Comparison of ENCODE assay signal across 30 mouse cellular contexts in the genomic region with DNA sequence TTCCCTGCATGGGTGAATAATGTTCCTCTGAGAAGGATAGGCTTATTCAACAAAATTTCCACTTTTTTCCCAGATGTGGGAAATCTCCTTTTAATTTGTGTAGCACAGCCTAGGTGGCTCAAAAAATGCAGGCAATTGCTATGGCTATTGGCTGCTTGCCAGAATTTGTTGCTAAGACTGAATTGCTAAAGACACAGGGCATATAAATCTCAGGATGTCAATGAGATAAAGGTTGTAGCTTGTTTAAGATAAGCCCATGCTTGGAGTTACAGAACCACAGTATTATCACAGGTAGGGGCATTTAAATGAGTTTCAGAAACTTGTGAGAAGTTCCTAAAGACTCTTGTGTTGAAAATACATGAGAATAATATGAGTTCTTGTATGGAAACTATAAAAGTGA.
DNase-seq lines count a peak whose midpoint lies in the region; ATAC-seq and TF ChIP-seq lines count a peak whose summit lies in the region.
"Had no signal": no experiment of that assay in that cellular context is flagged by ENCODE, and none has a peak within 500 bp of the region (broad histone marks: within the 10 kb centered on the region; RNA-seq: fewer than 3 reads in every experiment).

No protein-coding gene starts in this region.

- peak; percentile 0 for DNase-seq in embryonic facial prominence, embryonic 14.5 days (ENCODE audit: low spot score)
- DNase-seq in embryonic facial prominence, embryonic 10.5 days (ENCODE audit: low spot score), result no peak
- peak; percentile 41 for DNase-seq in hindbrain, postnatal 0 days (ENCODE audit: low spot score)
- DNase-seq in hindbrain, embryonic 11.5 days (ENCODE audit: low spot score), result no peak
- DNase-seq in lung, embryonic 14.5 days, result peak; percentile 0
- DNase-seq in lung, adult 18-20 months, result no peak
- peak; percentile 10 for DNase-seq in brain, embryonic 14.5 days (ENCODE audit: low read depth)
- DNase-seq in layer of hippocampus, postnatal 10 days (ENCODE audit: low spot score in 2 of 2), result no peak
- DNase-seq: adrenal gland, postnatal 10 days; adrenal gland, postnatal 36 days; B cell, adult 2 months; cerebellum, adult 11 months; cerebellum, adult 8-10 months; cerebellum, postnatal 14 days; gastrocnemius, postnatal 10 days; gastrocnemius, postnatal 36 days; heart, adult 2 months; heart, postnatal 14 days; heart, postnatal 4 days; kidney, adult 11 months had no signal

- no peak overlapping the region for H3K4me2 ChIP-seq in embryonic facial prominence, embryonic 14.5 days (ENCODE audit: low read depth, low read length)
- no peak overlapping the region for H3K4me2 ChIP-seq in hindbrain, postnatal 0 days (ENCODE audit: low read depth, low read length)
- no peak overlapping the region for H3K4me2 ChIP-seq in hindbrain, embryonic 11.5 days (replicated peaks; ENCODE audit: low read depth, low read length)
- H3K4me2 ChIP-seq in lung, embryonic 14.5 days, result no peak overlapping the region
- H3K4me2 ChIP-seq: embryonic facial prominence, embryonic 12.5 days; forebrain, embryonic 13.5 days; heart, embryonic 13.5 days; hindbrain, embryonic 12.5 days; hindbrain, embryonic 15.5 days had no signal

- no peaks in the 10 kb centered on the region for H3K36me3 ChIP-seq in embryonic facial prominence, embryonic 14.5 days (ENCODE audit: control insufficient read depth, insufficient read depth, low read length)
- no peaks in the 10 kb centered on the region for H3K36me3 ChIP-seq in embryonic facial prominence, embryonic 10.5 days (replicated peaks)
- H3K36me3 ChIP-seq in hindbrain, postnatal 0 days (ENCODE audit: insufficient read depth, low read length), result no peaks in the 10 kb centered on the region
- H3K36me3 ChIP-seq in hindbrain, embryonic 11.5 days (ENCODE audit: control insufficient read depth, insufficient read depth, low read length), result no peaks in the 10 kb centered on the region
- H3K36me3 ChIP-seq in lung, embryonic 14.5 days (ENCODE audit: insufficient read depth), result no peaks in the 10 kb centered on the region
- H3K36me3 ChIP-seq: embryonic facial prominence, embryonic 12.5 days; G1E; heart, embryonic 10.5 days; heart, embryonic 13.5 days; hindbrain, embryonic 12.5 days; hindbrain, embryonic 15.5 days had no signal

- no peak for TF ChIP-seq CTCF in hindbrain, postnatal 0 days (IDR thresholded peaks at IDR 0.05; ENCODE audit: low read depth)
- TF ChIP-seq CTCF in lung, embryonic 14.5 days (IDR thresholded peaks at IDR 0.05; ENCODE audit: low read depth), result no peak
- no peak for TF ChIP-seq CTCF in brain, embryonic 14.5 days (IDR thresholded peaks at IDR 0.05; ENCODE audit: borderline replicate concordance, extremely low read depth, insufficient read depth, insufficient read length)

- ATAC-seq in embryonic facial prominence, embryonic 14.5 days (ENCODE audit: low read depth), result no peak
- no peak for ATAC-seq in hindbrain, postnatal 0 days
- ATAC-seq in hindbrain, embryonic 11.5 days (ENCODE audit: low FRiP score), result no peak
- ATAC-seq in lung, embryonic 14.5 days (ENCODE audit: insufficient read depth), result no peak
- ATAC-seq: forebrain, embryonic 13.5 days; Patski had no signal

- no peak overlapping the region for H3K4me3 ChIP-seq in embryonic facial prominence, embryonic 14.5 days (ENCODE audit: low read depth, low read length)
- H3K4me3 ChIP-seq in embryonic facial prominence, embryonic 10.5 days, result no peak overlapping the region
- no peak overlapping the region for H3K4me3 ChIP-seq in hindbrain, postnatal 0 days (ENCODE audit: low read length)
- H3K4me3 ChIP-seq in hindbrain, embryonic 11.5 days (ENCODE audit: low read depth, low read length), result no peak overlapping the region
- H3K4me3 ChIP-seq in lung, embryonic 14.5 days (ENCODE audit: low read depth, low read length), result no peak overlapping the region
- H3K4me3 ChIP-seq: embryonic facial prominence, embryonic 12.5 days; erythroblast, embryonic 14.5 days; forebrain, embryonic 13.5 days; heart, adult 2 months; heart, embryonic 10.5 days; heart, embryonic 13.5 days; hindbrain, embryonic 12.5 days; hindbrain, embryonic 15.5 days had no signal

- no peak for TF ChIP-seq POLR2A in brain, embryonic 14.5 days (IDR thresholded peaks at IDR 0.05; ENCODE audit: borderline replicate concordance, extremely low read depth, insufficient read depth, insufficient read length, poor library complexity, severe bottlenecking)

- H3K9ac ChIP-seq in embryonic facial prominence, embryonic 14.5 days (ENCODE audit: low read depth, low read length), result no peak overlapping the region
- no peak overlapping the region for H3K9ac ChIP-seq in hindbrain, postnatal 0 days (replicated peaks; ENCODE audit: low read length)
- no peak overlapping the region for H3K9ac ChIP-seq in hindbrain, embryonic 11.5 days (ENCODE audit: low read depth, low read length)
- H3K9ac ChIP-seq in lung, embryonic 14.5 days, result no peak overlapping the region
- H3K9ac ChIP-seq: embryonic facial prominence, embryonic 12.5 days; forebrain, embryonic 13.5 days; heart, embryonic 13.5 days; hindbrain, embryonic 12.5 days; hindbrain, embryonic 15.5 days had no signal

- no peaks in the 10 kb centered on the region for H3K4me1 ChIP-seq in embryonic facial prominence, embryonic 14.5 days (ENCODE audit: control insufficient read depth, insufficient read depth, low read length)
- H3K4me1 ChIP-seq in embryonic facial prominence, embryonic 10.5 days, result no peaks in the 10 kb centered on the region
- no peaks in the 10 kb centered on the region for H3K4me1 ChIP-seq in hindbrain, postnatal 0 days (ENCODE audit: insufficient read depth, low read length)
- no peaks in the 10 kb centered on the region for H3K4me1 ChIP-seq in hindbrain, embryonic 11.5 days (replicated peaks; ENCODE audit: control insufficient read depth, insufficient read depth, low read length)
- H3K4me1 ChIP-seq in lung, embryonic 14.5 days (ENCODE audit: insufficient read depth), result no peaks in the 10 kb centered on the region
- H3K4me1 ChIP-seq: embryonic facial prominence, embryonic 12.5 days; forebrain, embryonic 13.5 days; heart, embryonic 10.5 days; heart, embryonic 13.5 days; hindbrain, embryonic 12.5 days; hindbrain, embryonic 15.5 days had no signal

- no peaks in the 10 kb centered on the region for H3K9me3 ChIP-seq in embryonic facial prominence, embryonic 14.5 days (ENCODE audit: control insufficient read depth, low read length)
- no peaks in the 10 kb centered on the region for H3K9me3 ChIP-seq in embryonic facial prominence, embryonic 10.5 days
- no peaks in the 10 kb centered on the region for H3K9me3 ChIP-seq in hindbrain, postnatal 0 days (ENCODE audit: low read length)
- no peaks in the 10 kb centered on the region for H3K9me3 ChIP-seq in hindbrain, embryonic 11.5 days (ENCODE audit: control insufficient read depth, low read length)
- H3K9me3 ChIP-seq in lung, embryonic 14.5 days (ENCODE audit: low read depth, low read length), result no peaks in the 10 kb centered on the region
- H3K9me3 ChIP-seq: embryonic facial prominence, embryonic 12.5 days; forebrain, embryonic 13.5 days; heart, embryonic 10.5 days; hindbrain, embryonic 12.5 days; hindbrain, embryonic 15.5 days had no signal

- H3K27me3 ChIP-seq in embryonic facial prominence, embryonic 14.5 days (replicated peaks; ENCODE audit: control insufficient read depth, insufficient read depth, low read length), result no peaks in the 10 kb centered on the region
- H3K27me3 ChIP-seq in embryonic facial prominence, embryonic 10.5 days (replicated peaks; ENCODE audit: low read depth, poor library complexity, severe bottlenecking), result no peaks in the 10 kb centered on the region
- H3K27me3 ChIP-seq in hindbrain, postnatal 0 days (ENCODE audit: insufficient read depth, low read length), result no peaks in the 10 kb centered on the region
- no peaks in the 10 kb centered on the region for H3K27me3 ChIP-seq in hindbrain, embryonic 11.5 days (ENCODE audit: control insufficient read depth, insufficient read depth, low read length)
- H3K27me3 ChIP-seq in lung, embryonic 14.5 days (ENCODE audit: insufficient read depth, low read length), result no peaks in the 10 kb centered on the region
- H3K27me3 ChIP-seq: CH12.LX; embryonic facial prominence, embryonic 12.5 days; forebrain, embryonic 13.5 days; heart, embryonic 13.5 days; hindbrain, embryonic 12.5 days; hindbrain, embryonic 15.5 days; Patski had no signal

- no peak overlapping the region for H3K27ac ChIP-seq in embryonic facial prominence, embryonic 14.5 days (replicated peaks; ENCODE audit: low read depth, low read length)
- no peak overlapping the region for H3K27ac ChIP-seq in embryonic facial prominence, embryonic 10.5 days (replicated peaks)
- no peak overlapping the region for H3K27ac ChIP-seq in hindbrain, postnatal 0 days
- H3K27ac ChIP-seq in hindbrain, embryonic 11.5 days (ENCODE audit: low read depth, low read length), result no peak overlapping the region
- no peak overlapping the region for H3K27ac ChIP-seq in lung, embryonic 14.5 days (ENCODE audit: low read depth)
- H3K27ac ChIP-seq: embryonic facial prominence, embryonic 12.5 days; forebrain, embryonic 13.5 days; heart, adult 2 months; heart, embryonic 10.5 days; heart, embryonic 13.5 days; hindbrain, embryonic 12.5 days; hindbrain, embryonic 15.5 days had no signal

Comparison
In these comparisons a context has a peak if more than half of its experiments do, and no peak if none do; other contexts are left out.
1. DNase-seq: peak in embryonic facial prominence, embryonic 14.5 days (single experiment), hindbrain, postnatal 0 days (single experiment), lung, embryonic 14.5 days (single experiment) and brain, embryonic 14.5 days (single experiment); none in embryonic facial prominence, embryonic 10.5 days (single experiment), hindbrain, embryonic 11.5 days (single experiment), lung, adult 18-20 months (0 of 2) and layer of hippocampus, postnatal 10 days (0 of 2).